Mouse (Mus musculus) heart, embryonic 12.5 days (tissue): ENCODE data around the gene Fbxl17. TPM values are rescaled to one million over a fixed set of nuclear protein-coding genes. Genes with fewer than 3 reads are reported as not detected.

ENCODE experiments used
- ATAC-seq: fragments of 200-750 bp; cut with Nextera tagmentation; 2 replicates; pipeline ENCODE4 v1.8.0; 2017; ENCODE audit warnings: moderate TSS enrichment, moderate library complexity; ENCODE audit not compliant: insufficient number of reproducible peaks, low FRiP score
- H3K27ac ChIP-seq: fragments of 300-500 bp; sonication (generic); 2 replicates; pipeline ENCODE4 v1.5.1; 2016; ENCODE audit warnings: mild to moderate bottlenecking, moderate library complexity; ENCODE audit not compliant: poor library complexity, severe bottlenecking
- H3K27me3 ChIP-seq: fragments of 300-500 bp; sonication (generic); replicated peaks from 2 replicates; pipeline ENCODE4 v1.6.1; 2016; ENCODE audit warnings: mild to moderate bottlenecking, moderate library complexity
- H3K36me3 ChIP-seq: fragments of 300-500 bp; sonication (generic); 2 replicates; pipeline ENCODE4 v1.6.1; 2016; ENCODE audit warnings: mild to moderate bottlenecking, moderate library complexity
- H3K4me1 ChIP-seq: fragments of 300-500 bp; sonication (generic); replicated peaks from 2 replicates; pipeline ENCODE4 v1.6.1; 2016; ENCODE audit warnings: mild to moderate bottlenecking
- H3K4me2 ChIP-seq: fragments of 300-500 bp; sonication (generic); 2 replicates; pipeline ENCODE4 v1.6.1; 2016; ENCODE audit warnings: mild to moderate bottlenecking, moderate library complexity
- H3K4me3 ChIP-seq: fragments of 300-500 bp; sonication (generic); 2 replicates; pipeline ENCODE4 v1.5.1; 2016; ENCODE audit warnings: mild to moderate bottlenecking
- H3K9ac ChIP-seq: fragments of 300-500 bp; sonication (generic); 2 replicates; pipeline ENCODE4 v1.6.1; 2016; ENCODE audit warnings: mild to moderate bottlenecking, moderate library complexity
- H3K9me3 ChIP-seq: fragments of 300-500 bp; sonication (generic); replicated peaks from 2 replicates; pipeline ENCODE4 v1.6.1; 2016; ENCODE audit warnings: mild to moderate bottlenecking, moderate library complexity
- WGBS: fragments of 180-500 bp; shearing (Covaris S2); methylation state at CpG from one replicate; pipeline ENCODE4 v1.1.7; 2016; 5-methylcytosine and 5-hydroxymethylcytosine counted together
- polyA plus RNA-seq: library from polyadenylated mRNA; unstranded; fragments of >200 nt; fragmentation: Nextera tagmentation; extraction: Ambion mirVana; gene quantifications from 2 replicates; pipeline ENCODE4 v1.2.1, GENCODE M21; 2016

Fbxl17 gene
- polyA plus RNA-seq, 1 experiment from 2014 or later, result 7.1 TPM

DNA sequence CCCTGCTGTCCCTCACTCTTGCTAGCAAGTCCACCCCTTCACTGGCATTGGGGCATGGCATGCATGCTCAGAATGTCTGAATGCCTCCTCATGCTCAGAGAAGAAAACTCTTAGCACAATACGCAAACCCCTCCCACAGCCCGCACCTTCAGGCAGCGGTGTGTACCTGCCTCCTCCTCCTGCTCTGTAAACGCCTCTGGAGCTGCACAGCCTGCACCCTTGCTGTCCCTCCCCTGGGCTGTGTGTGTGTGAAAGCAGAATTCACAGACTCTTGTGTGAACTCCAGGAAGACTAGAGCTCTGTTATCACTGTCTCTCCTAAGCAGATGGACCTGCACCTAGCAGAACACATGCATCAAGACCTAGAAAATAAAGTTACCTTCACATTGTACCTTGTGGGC lies 76.0 kb downstream of the Fbxl17 start:
- H3K4me3 ChIP-seq, result no peak overlapping the region
- H3K4me1 ChIP-seq, result no peaks in the 10 kb centered on the region; the same call in 1 of the 2 replicates
- peaks cover 4% of the 10 kb centered on the region; the same call in 1 of the 2 replicates for H3K9me3 ChIP-seq
- H3K36me3 ChIP-seq, result peaks cover 4% of the 10 kb centered on the region
- ATAC-seq, result no peak
- 79% methylated on average over 4 of the region's 4 CpGs for WGBS
- H3K4me2 ChIP-seq, result no peak overlapping the region
- no peaks in the 10 kb centered on the region for H3K27me3 ChIP-seq
- H3K9ac ChIP-seq, result no peak overlapping the region
- H3K27ac ChIP-seq, result no peak overlapping the region

DNA sequence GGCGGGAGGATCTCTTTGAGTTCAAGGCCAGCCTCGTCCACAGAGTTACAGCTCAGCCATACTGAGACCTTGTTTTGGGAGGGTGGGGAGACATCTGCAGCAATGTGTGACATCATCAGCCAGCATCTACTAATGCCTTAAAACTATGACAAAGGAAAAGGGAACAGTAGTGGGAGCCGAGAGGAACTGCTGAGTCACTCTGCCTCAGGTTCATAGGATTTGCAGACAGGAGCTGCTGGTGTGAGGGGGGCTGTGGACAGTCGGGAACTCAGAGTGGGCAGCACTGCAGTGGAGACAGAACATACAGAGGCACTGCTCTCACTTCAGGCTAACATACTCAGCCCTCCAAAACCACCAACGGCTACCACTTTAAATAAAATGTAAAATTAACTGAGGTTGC lies 77.1 kb downstream of the Fbxl17 start:
- WGBS, result 80% methylated on average over 5 of the region's 5 CpGs
- Histone ChIP-seq H3K27me3 (no peaks in the 10 kb centered on the region), H3K9me3 (peaks cover 4% of the 10 kb centered on the region; the same call in 1 of the 2 replicates), H3K27ac (no peak overlapping the region), H3K36me3 (peaks cover 4% of the 10 kb centered on the region), H3K4me1 (no peaks in the 10 kb centered on the region; the same call in 1 of the 2 replicates), H3K4me2 (no peak overlapping the region), H3K9ac (no peak overlapping the region), H3K4me3 (no peak overlapping the region)
- ATAC-seq, result no peak

DNA sequence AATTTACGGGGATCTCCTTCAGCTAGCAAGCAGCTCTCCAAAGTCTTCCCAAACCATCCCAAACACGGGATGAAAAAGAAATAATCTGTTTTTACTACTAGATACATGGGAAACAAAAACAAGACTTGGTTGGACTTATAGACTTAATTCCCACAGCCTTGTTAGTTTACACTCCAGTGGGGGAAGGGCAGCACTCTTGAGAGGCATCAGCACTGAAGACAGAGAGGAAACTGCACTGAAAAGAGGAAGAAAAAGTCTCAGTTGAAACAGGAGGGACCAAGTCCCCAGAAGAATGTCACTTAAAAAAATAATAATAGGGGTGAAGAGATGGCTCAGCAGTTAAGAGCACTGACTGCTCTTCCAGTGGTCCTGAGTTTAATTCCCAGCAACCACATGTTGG lies 78.0 kb downstream of the Fbxl17 start:
- no peaks in the 10 kb centered on the region; the same call in 1 of the 2 replicates for H3K4me1 ChIP-seq
- H3K9ac ChIP-seq, result no peak overlapping the region
- H3K4me3 ChIP-seq, result no peak overlapping the region
- H3K9me3 ChIP-seq, result peaks cover 4% of the 10 kb centered on the region; the same call in 1 of the 2 replicates
- no peaks in the 10 kb centered on the region for H3K27me3 ChIP-seq
- no peak overlapping the region for H3K27ac ChIP-seq
- peaks cover 4% of the 10 kb centered on the region for H3K36me3 ChIP-seq
- 72% methylated on average over 2 of the region's 2 CpGs for WGBS
- no peak for ATAC-seq
- H3K4me2 ChIP-seq, result no peak overlapping the region

DNA sequence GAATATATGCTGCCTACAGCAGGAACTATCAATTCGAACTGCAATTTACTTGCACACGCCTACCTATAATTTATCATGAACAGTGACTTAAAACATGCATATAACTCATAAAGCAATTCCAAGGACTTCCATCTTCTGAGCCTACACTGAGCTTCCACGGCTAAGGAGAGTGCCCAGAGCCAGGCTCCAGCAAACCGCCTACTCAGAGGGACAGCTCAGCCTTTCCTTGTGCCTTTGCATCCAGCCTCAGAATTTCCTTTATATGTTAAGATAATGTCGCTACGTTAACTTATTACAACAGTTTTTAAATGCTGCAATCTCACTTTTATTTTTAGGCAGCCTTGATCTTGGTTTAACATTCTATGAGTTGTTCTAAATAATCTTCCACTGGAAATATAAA lies 80.3 kb downstream of the Fbxl17 start:
- H3K36me3 ChIP-seq, result peaks cover 4% of the 10 kb centered on the region
- peaks cover 4% of the 10 kb centered on the region; the same call in 1 of the 2 replicates for H3K9me3 ChIP-seq
- ATAC-seq, result no peak
- 89% methylated on average over 6 of the region's 6 CpGs for WGBS
- H3K4me1 ChIP-seq, result no peaks in the 10 kb centered on the region; the same call in 1 of the 2 replicates
- H3K27ac ChIP-seq, result no peak overlapping the region
- no peak overlapping the region for H3K4me2 ChIP-seq
- H3K9ac ChIP-seq, result no peak overlapping the region
- no peaks in the 10 kb centered on the region for H3K27me3 ChIP-seq
- H3K4me3 ChIP-seq, result no peak overlapping the region

DNA sequence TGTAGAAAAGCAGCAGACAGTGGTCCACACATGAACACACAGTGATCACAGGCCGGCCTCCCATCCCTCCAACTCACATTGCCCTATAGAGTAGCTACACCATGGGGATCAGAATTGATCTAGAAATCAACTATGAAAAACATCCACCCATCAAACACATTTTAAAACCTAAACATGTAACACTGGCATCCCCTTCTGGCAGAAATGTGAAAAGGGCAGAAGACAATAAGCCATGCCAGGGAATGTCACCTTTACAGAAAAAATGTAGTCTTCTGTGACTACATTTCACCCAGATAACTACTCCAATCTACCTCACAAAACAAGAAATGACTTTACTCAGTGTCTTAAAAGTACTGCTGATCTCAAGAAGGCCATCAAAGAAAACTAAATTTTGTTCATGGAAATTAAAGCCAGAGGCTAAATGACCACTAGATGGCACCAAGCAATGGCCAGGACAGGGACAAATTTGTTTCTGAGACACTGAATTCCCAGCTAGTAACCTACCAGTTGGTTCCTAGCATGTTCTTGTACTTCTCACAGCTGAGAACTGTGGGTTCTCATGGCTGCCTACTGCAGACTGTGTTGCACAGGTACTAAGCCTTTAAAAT lies 85.7 kb downstream of the Fbxl17 start:
- H3K4me3 ChIP-seq, result no peak overlapping the region
- WGBS, result 85% methylated on average over 1 of the region's 1 CpGs

DNA sequence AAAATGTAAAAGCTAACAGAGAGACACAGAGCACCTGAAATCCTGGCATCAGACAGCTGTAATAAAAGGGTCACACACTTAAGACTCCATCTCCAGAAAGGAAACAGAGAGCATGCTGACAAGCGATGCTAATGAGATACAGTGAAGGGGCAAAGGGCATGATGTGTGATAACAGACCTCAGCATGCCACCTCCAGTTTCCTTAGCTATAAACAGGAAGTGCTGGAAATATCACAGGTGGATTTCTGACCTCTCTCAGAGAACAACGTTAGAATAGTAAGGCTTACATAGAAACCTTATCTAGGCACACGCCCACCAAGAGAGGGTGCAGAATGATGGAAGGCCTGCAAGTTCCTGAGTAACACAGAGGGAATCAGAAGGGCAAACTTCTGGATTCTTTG lies 88.3 kb downstream of the Fbxl17 start:
- H3K27ac ChIP-seq, result no peak overlapping the region
- 0 out of 2 replicates have a peak, but pooled peaks cover 2% of the 10 kb centered on the region for H3K9me3 ChIP-seq
- H3K27me3 ChIP-seq, result no peaks in the 10 kb centered on the region
- H3K4me1 ChIP-seq, result peaks cover 2% of the 10 kb centered on the region; the same call in 1 of the 2 replicates
- ATAC-seq, result no peak
- H3K4me3 ChIP-seq, result no peak overlapping the region
- H3K4me2 ChIP-seq, result no peak overlapping the region
- WGBS, result 29% methylated on average over 3 of the region's 3 CpGs
- no peak overlapping the region for H3K9ac ChIP-seq
- no peaks in the 10 kb centered on the region for H3K36me3 ChIP-seq

More for the DNA sequence above, 85.7 kb downstream of the Fbxl17 start:
- no peak for ATAC-seq
- no peak overlapping the region for H3K4me2 ChIP-seq
- no peak overlapping the region for H3K27ac ChIP-seq
- no peak overlapping the region for H3K9ac ChIP-seq
- no peaks in the 10 kb centered on the region for H3K27me3 ChIP-seq
- H3K9me3 ChIP-seq, result 0 out of 2 replicates have a peak, but pooled peaks cover 2% of the 10 kb centered on the region
- no peaks in the 10 kb centered on the region for H3K4me1 ChIP-seq
- H3K36me3 ChIP-seq, result no peaks in the 10 kb centered on the region

DNA sequence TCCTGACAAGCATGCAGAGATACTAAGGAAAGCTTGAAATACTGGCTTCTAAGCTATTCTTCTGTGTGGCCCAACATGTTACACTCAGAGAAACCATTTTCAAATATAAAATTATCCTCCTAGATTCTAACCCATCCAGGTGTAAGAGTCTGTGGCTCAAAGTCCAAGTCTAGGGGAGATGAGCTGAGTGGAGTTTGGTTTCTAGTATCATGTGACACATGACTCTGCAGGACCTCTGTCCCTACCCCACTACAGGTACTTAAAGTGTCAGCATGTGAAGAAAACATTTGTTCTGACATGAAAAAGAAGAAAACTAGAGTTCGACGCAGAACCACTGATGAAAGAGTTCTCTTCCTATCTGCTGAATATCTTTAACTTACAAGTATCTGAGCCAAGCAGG lies 89.7 kb downstream of the Fbxl17 start:
- Histone ChIP-seq H3K4me1 (peaks cover 12% of the 10 kb centered on the region), H3K27ac (no peak overlapping the region), H3K4me2 (no peak overlapping the region), H3K9me3 (0 out of 2 replicates have a peak, but pooled peaks cover 2% of the 10 kb centered on the region), H3K4me3 (no peak overlapping the region), H3K27me3 (no peaks in the 10 kb centered on the region), H3K9ac (no peak overlapping the region), H3K36me3 (no peaks in the 10 kb centered on the region)
- no peak for ATAC-seq
- WGBS, result 82% methylated on average over 2 of the region's 2 CpGs

DNA sequence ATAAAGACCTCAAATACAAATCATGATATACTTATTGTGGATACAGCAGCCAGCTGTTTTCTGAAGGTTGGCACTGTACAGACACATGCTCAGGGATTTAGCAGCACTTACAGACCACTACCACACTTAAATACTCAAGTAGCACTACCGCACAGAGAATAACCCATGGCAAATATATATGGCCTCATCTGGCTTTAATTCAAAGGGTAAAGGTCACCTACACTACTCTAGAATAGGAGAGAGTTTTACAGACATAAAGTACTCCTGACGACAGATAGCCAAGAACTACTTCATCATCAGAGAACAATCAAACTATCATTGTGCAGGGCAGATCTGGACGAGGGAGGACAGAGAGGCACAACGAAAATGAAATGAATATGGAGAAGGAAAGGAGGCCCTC lies 93.9 kb downstream of the Fbxl17 start:
- WGBS, result 65% methylated on average over 4 of the region's 4 CpGs
- H3K4me3 ChIP-seq, result no peak overlapping the region
- no peak overlapping the region for H3K4me2 ChIP-seq
- no peak overlapping the region for H3K9ac ChIP-seq
- H3K9me3 ChIP-seq, result no peaks in the 10 kb centered on the region
- H3K27ac ChIP-seq, result no peak overlapping the region
- H3K4me1 ChIP-seq, result peaks cover 24% of the 10 kb centered on the region
- no peaks in the 10 kb centered on the region for H3K27me3 ChIP-seq
- ATAC-seq, result no peak
- H3K36me3 ChIP-seq, result no peaks in the 10 kb centered on the region

DNA sequence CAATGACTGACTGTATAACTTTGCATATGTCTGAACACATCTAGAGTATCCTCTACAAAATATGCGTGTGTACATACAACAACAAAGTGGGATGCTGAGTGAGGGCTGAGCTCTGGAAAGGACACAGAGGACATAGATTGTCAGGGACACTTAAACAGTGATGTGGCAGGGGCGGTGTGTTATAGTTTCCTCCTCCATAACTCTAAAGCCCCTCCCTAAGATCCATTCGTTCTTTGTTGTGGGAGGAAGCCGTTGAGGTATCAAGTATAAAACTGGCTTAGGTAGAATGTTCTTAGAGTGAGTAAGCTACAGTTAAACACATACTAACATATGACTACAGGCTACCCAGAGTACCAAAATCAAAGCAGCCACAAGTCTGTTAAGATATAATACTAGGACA lies 94.3 kb downstream of the Fbxl17 start:
- Histone ChIP-seq H3K9ac (no peak overlapping the region), H3K4me3 (no peak overlapping the region), H3K4me1 (peaks cover 24% of the 10 kb centered on the region), H3K27me3 (no peaks in the 10 kb centered on the region), H3K4me2 (no peak overlapping the region), H3K9me3 (no peaks in the 10 kb centered on the region), H3K36me3 (no peaks in the 10 kb centered on the region), H3K27ac (no peak overlapping the region)
- 73% methylated on average over 4 of the region's 4 CpGs for WGBS
- ATAC-seq, result no peak

DNA sequence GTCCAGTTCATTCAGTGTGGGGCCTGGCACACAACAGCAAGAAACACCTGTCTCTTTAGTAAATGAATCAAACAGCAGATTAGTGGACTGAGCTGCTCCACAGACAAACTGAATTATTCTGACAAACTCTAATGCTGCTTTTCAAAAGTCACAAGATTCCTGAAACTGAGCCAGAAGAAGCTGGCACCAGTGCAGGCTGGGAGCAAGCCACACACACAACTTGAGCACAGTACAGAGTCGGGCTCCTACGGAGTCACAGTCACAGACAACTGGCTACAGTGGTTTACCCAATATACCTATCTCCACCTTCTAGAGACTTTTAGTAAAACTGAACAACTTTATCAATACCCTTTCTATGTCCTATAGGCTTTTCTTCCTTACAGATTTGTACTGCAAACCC lies 94.8 kb downstream of the Fbxl17 start:
- no peak for ATAC-seq
- Histone ChIP-seq H3K4me1 (peaks cover 24% of the 10 kb centered on the region), H3K36me3 (no peaks in the 10 kb centered on the region), H3K4me3 (no peak overlapping the region), H3K9ac (no peak overlapping the region), H3K9me3 (no peaks in the 10 kb centered on the region), H3K4me2 (no peak overlapping the region), H3K27me3 (no peaks in the 10 kb centered on the region), H3K27ac (no peak overlapping the region)
- 67% methylated on average over 2 of the region's 2 CpGs for WGBS

DNA sequence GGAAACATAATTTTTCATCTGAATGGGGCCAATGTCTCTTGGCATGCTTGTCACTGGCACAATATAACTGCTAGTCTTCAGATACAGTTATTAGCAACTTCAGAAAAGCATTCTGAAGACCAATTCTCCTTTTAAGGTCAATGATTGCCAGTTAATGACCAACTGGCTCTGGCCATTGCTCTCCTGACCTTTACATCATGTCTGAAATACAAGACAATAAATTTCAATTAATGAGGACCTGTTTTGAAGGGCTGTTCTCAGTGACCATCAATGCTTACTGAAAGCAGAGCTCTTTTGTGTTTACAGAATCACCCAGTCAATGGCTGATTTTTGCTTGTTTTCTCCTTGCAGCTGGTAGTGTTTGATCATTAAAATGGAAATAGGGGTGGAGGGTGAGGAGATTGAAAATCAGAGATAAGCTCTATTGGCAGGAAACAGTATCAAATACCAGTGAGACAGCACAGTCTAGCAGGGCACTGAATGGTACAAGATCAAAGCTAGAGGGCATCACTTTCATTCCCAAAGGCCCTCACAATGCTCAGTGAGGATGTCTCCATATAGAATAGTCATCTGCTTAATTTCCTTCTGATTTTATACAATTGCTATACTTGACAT lies 95.9 kb downstream of the Fbxl17 start:
- H3K9ac ChIP-seq, result no peak overlapping the region
- no peaks in the 10 kb centered on the region for H3K9me3 ChIP-seq
- H3K4me2 ChIP-seq, result no peak overlapping the region
- no peak for ATAC-seq
- no peak overlapping the region for H3K27ac ChIP-seq
- no peak overlapping the region for H3K4me3 ChIP-seq
- H3K36me3 ChIP-seq, result no peaks in the 10 kb centered on the region
- no peaks in the 10 kb centered on the region for H3K27me3 ChIP-seq
- H3K4me1 ChIP-seq, result peaks cover 24% of the 10 kb centered on the region
